Mouse (Mus musculus): Measurements from ENCODE around the gene Adcyap1r1. TPM values are rescaled to one million over a fixed set of nuclear protein-coding genes. Genes with fewer than 3 reads are reported as not detected.

Gene Adcyap1r1
- polyA plus RNA-seq, 1 experiment from 2014 or later, result 2.3 TPM

DNA sequence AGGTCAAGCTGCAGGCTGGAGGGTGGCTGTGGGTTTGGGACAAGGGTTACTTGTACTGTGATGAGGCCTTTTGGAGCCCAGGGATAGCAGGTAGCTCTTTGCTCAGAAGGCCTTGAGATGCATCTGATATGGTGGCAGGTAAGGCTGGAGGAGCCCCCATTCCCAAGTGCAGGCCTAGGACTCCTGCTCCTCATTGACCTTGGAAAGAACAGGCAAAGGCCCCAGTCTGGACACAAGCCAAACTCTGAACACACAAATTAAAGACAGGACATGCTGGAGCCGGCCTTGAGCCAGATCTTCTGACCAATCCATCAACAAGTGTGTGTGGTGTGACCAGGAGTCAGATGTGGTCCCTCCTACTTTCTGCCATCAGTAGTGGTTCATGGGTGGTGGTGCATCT is 1.8 kb downstream of the Adcyap1r1 start:
- no peaks in the 10 kb centered on the region for H3K36me3 ChIP-seq
- no peak for ATAC-seq (ENCODE audit: insufficient number of reproducible peaks, low FRiP score, low TSS enrichment, low read depth)
- 36% methylated on average over 1 of the region's 1 CpGs for WGBS
- H3K4me1 ChIP-seq, result peaks cover 16% of the 10 kb centered on the region
- H3K27me3 ChIP-seq, result peaks cover 45% of the 10 kb centered on the region
- no peak overlapping the region for H3K9ac ChIP-seq
- H3K9me3 ChIP-seq (replicated peaks), result no peaks in the 10 kb centered on the region
- H3K27ac ChIP-seq (replicated peaks), result no peak overlapping the region
- H3K4me2 ChIP-seq (replicated peaks), result no peak overlapping the region
- no peak overlapping the region for H3K4me3 ChIP-seq (replicated peaks)

GRCm38 (mm10) chr6:55455641-55456040 is 3.9 kb downstream of the Adcyap1r1 start:
- H3K9me3 ChIP-seq (replicated peaks), result no peaks in the 10 kb centered on the region
- no peak overlapping the region for H3K4me3 ChIP-seq (replicated peaks)
- ATAC-seq (ENCODE audit: insufficient number of reproducible peaks, low FRiP score, low TSS enrichment, low read depth), result no peak
- 82% methylated on average over 5 of the region's 5 CpGs for WGBS
- peaks cover 16% of the 10 kb centered on the region for H3K4me1 ChIP-seq
- no peaks in the 10 kb centered on the region for H3K36me3 ChIP-seq
- H3K27ac ChIP-seq (replicated peaks), result no peak overlapping the region
- H3K4me2 ChIP-seq (replicated peaks), result no peak overlapping the region
- H3K9ac ChIP-seq, result no peak overlapping the region
- H3K27me3 ChIP-seq, result peaks cover 36% of the 10 kb centered on the region

- Histone ChIP-seq H3K9ac (no peak overlapping the region), H3K4me2 (replicated peaks) (no peak overlapping the region), H3K27me3 (peaks cover 15% of the 10 kb centered on the region), H3K36me3 (no peaks in the 10 kb centered on the region), H3K9me3 (replicated peaks) (no peaks in the 10 kb centered on the region), H3K4me3 (replicated peaks) (no peak overlapping the region), H3K27ac (replicated peaks) (no peak overlapping the region), H3K4me1 (0 out of 2 replicates have a peak, but pooled peaks cover 3% of the 10 kb centered on the region)
- WGBS, result 56% methylated on average over 7 of the region's 7 CpGs
- no peak for ATAC-seq (ENCODE audit: insufficient number of reproducible peaks, low FRiP score, low TSS enrichment, low read depth)
Measured at GRCm38 (mm10) chr6:55457727-55458126, 5.9 kb downstream of the Adcyap1r1 start.

GRCm38 (mm10) chr6:55458156-55458555 is 6.4 kb downstream of the Adcyap1r1 start:
- Histone ChIP-seq H3K4me1 (no peaks in the 10 kb centered on the region), H3K27me3 (peaks cover 10% of the 10 kb centered on the region), H3K36me3 (no peaks in the 10 kb centered on the region), H3K4me3 (replicated peaks) (no peak overlapping the region), H3K4me2 (replicated peaks) (no peak overlapping the region), H3K9me3 (replicated peaks) (no peaks in the 10 kb centered on the region), H3K27ac (replicated peaks) (no peak overlapping the region), H3K9ac (no peak overlapping the region)
- 43% methylated on average over 1 of the region's 1 CpGs for WGBS
- ATAC-seq (ENCODE audit: insufficient number of reproducible peaks, low FRiP score, low TSS enrichment, low read depth), result no peak

DNA sequence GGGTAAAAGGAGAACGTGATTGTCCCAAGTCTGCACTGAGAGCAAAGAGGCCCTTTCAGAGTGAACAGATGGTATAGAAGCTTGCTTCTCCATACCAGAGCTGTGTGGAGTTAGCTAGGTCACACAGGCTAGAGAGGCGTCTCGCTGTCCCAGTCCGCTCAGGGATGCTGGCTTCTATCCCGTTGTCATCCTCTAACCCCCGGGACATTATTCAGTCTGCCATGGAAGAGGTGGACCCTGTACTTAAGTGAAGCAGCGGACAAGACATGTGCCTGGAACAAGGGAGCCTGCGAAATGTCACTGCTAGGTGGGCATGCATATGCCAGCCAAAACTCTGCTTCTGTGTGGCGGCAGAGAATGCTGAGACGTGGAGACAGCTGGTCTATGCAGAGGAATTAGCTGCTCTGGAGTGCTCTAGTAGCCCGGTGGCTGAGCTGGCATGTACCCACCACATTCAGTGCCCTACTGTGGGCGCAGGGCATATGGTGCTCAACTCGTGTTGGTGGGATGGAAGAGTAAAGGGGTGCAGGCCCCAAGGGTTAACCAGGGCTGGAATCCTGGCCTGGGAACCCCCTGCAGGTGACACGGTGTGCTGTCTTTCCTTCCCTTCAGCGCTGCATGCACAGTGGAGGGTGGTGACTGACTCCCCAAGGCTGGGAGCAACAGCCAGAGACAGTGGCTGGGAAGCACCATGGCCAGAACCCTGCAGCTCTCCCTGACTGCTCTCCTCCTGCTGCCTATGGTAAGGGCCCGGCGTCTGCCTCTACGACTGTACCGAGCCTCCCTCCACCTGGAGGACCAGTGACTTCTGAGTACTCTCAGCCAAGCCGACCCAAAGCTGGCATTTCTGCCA is 8.0 kb downstream of the Adcyap1r1 start:
- WGBS, result 82% methylated on average over 20 of the region's 20 CpGs
- Histone ChIP-seq H3K9ac (no peak overlapping the region), H3K4me1 (no peaks in the 10 kb centered on the region; the same call in 1 of the 2 replicates), H3K36me3 (no peaks in the 10 kb centered on the region), H3K27ac (replicated peaks) (no peak overlapping the region), H3K4me2 (replicated peaks) (no peak overlapping the region), H3K9me3 (replicated peaks) (no peaks in the 10 kb centered on the region), H3K27me3 (no peaks in the 10 kb centered on the region), H3K4me3 (replicated peaks) (no peak overlapping the region)
- no peak for ATAC-seq (ENCODE audit: insufficient number of reproducible peaks, low FRiP score, low TSS enrichment, low read depth)

GRCm38 (mm10) chr6:55461141-55461540 is 9.4 kb downstream of the Adcyap1r1 start:
- 62% methylated on average over 5 of the region's 5 CpGs for WGBS
- Histone ChIP-seq H3K4me1 (no peaks in the 10 kb centered on the region; the same call in 1 of the 2 replicates), H3K4me3 (replicated peaks) (no peak overlapping the region), H3K9me3 (replicated peaks) (no peaks in the 10 kb centered on the region), H3K4me2 (replicated peaks) (no peak overlapping the region), H3K36me3 (no peaks in the 10 kb centered on the region), H3K9ac (no peak overlapping the region), H3K27ac (replicated peaks) (no peak overlapping the region), H3K27me3 (no peaks in the 10 kb centered on the region)
- ATAC-seq (ENCODE audit: insufficient number of reproducible peaks, low FRiP score, low TSS enrichment, low read depth), result no peak

DNA sequence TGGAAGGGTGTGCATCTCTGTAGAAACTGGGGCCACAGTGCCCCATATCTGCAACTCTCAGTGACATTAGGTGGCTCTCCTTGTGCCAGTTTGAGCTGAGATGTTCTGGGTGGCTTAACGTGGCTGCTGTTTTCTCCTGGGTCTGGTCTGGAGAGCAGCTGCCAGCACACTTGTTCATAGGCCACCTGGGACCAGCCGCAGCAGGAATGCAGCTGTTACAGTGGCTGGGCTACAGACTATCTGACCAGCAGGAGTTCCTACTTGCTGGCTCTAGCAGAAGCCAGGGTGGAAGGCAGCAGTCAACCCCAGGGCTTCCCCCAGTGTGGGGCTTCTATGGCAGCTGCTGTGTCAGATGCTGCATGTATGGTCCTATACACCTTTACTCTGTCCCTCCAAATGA is 9.9 kb downstream of the Adcyap1r1 start:
- Histone ChIP-seq H3K9me3 (replicated peaks) (no peaks in the 10 kb centered on the region), H3K9ac (no peak overlapping the region), H3K4me2 (replicated peaks) (no peak overlapping the region), H3K4me1 (no peaks in the 10 kb centered on the region; the same call in 1 of the 2 replicates), H3K36me3 (no peaks in the 10 kb centered on the region), H3K27me3 (no peaks in the 10 kb centered on the region), H3K4me3 (replicated peaks) (no peak overlapping the region), H3K27ac (replicated peaks) (no peak overlapping the region)
- WGBS, result 67% methylated on average over 2 of the region's 2 CpGs
- no peak for ATAC-seq (ENCODE audit: insufficient number of reproducible peaks, low FRiP score, low TSS enrichment, low read depth)

DNA sequence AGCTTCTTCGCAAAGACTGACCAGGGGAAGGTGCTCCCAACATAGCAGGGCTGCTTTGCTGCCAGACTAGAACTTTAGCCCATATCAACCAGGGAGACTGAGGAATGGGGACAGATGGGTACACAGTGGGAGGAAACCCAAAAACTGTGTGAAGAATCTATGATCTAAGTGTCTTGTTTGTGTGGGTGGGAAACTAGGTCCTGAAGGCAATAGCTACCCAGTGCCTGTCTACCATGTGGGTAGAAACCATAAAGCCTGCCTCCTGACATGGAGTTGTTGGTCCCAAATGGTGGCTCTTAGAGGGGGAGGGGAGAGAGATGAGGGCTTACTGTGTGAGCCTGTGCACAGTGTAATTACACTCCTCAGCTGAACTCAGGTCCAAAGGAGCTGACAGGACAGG is 10.6 kb downstream of the Adcyap1r1 start:
- Histone ChIP-seq H3K36me3 (no peaks in the 10 kb centered on the region), H3K4me2 (replicated peaks) (no peak overlapping the region), H3K27ac (replicated peaks) (no peak overlapping the region), H3K4me3 (replicated peaks) (no peak overlapping the region), H3K27me3 (no peaks in the 10 kb centered on the region), H3K9me3 (replicated peaks) (no peaks in the 10 kb centered on the region), H3K4me1 (no peaks in the 10 kb centered on the region; the same call in 1 of the 2 replicates), H3K9ac (no peak overlapping the region)
- ATAC-seq (ENCODE audit: insufficient number of reproducible peaks, low FRiP score, low TSS enrichment, low read depth), result no peak
- WGBS, result 88% methylated on average over 1 of the region's 1 CpGs

- WGBS, result 78% methylated on average over 7 of the region's 7 CpGs
Measured at GRCm38 (mm10) chr6:55463966-55464365, 12.2 kb downstream of the Adcyap1r1 start.

DNA sequence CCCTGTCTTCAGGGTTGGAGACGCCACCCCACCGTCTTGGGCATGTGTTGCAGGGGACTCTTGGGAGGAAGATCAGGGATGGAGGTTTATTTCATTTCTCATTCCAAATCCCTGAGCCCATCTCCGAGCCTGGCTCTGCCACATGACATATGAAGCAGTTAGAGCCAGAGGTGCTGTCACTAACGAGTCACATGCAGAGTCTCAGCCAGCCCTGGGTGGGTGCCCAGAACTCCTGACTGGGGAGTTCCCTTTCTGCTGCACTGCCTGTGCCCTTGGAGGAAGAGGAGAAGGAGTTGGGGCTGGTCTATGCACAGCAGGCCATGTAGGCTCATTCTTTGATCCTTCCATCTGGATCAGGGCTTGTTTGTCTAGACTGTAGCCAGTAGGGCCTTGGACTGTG is 13.5 kb downstream of the Adcyap1r1 start:
- Histone ChIP-seq H3K4me2 (replicated peaks) (no peak overlapping the region), H3K27ac (replicated peaks) (no peak overlapping the region), H3K9me3 (replicated peaks) (no peaks in the 10 kb centered on the region), H3K9ac (no peak overlapping the region), H3K36me3 (no peaks in the 10 kb centered on the region), H3K4me1 (no peaks in the 10 kb centered on the region; the same call in 1 of the 2 replicates), H3K27me3 (no peaks in the 10 kb centered on the region), H3K4me3 (replicated peaks) (no peak overlapping the region)
- ATAC-seq (ENCODE audit: insufficient number of reproducible peaks, low FRiP score, low TSS enrichment, low read depth), result no peak
- WGBS, result 58% methylated on average over 4 of the region's 4 CpGs

More at GRCm38 (mm10) chr6:55463966-55464365, 12.2 kb downstream of the Adcyap1r1 start:
- H3K27ac ChIP-seq (replicated peaks), result no peak overlapping the region
- H3K27me3 ChIP-seq, result no peaks in the 10 kb centered on the region
- no peak overlapping the region for H3K4me2 ChIP-seq (replicated peaks)
- ATAC-seq (ENCODE audit: insufficient number of reproducible peaks, low FRiP score, low TSS enrichment, low read depth), result no peak
- H3K9ac ChIP-seq, result no peak overlapping the region
- no peaks in the 10 kb centered on the region for H3K9me3 ChIP-seq (replicated peaks)
- no peak overlapping the region for H3K4me3 ChIP-seq (replicated peaks)
- H3K36me3 ChIP-seq, result no peaks in the 10 kb centered on the region
- no peaks in the 10 kb centered on the region; the same call in 1 of the 2 replicates for H3K4me1 ChIP-seq

DNA sequence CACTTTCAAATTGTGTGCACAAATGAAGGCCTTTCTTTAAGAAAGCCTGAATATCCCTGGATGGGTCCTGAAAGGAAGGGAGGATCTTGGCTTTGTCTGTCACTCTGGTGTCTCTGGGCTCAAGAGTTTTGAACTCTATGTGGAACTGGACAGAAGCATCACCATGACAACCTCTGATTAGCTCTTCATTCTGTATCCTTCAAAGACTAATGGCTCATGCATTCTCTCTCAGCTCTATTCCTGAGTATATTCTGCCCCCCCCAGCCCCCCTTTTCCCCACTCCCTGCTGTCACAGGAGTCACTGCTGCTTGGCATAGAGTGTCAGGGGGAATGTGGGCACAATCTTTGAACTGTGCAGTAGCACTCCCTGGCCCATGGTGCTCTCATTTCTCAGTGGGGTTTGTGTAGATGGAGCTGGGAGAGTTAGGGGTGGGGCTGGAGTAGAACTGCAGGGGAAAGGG is 14.6 kb downstream of the Adcyap1r1 start:
- H3K36me3 ChIP-seq, result no peaks in the 10 kb centered on the region
- no peak overlapping the region for H3K4me2 ChIP-seq (replicated peaks)
- H3K4me3 ChIP-seq (replicated peaks), result no peak overlapping the region
- no peaks in the 10 kb centered on the region for H3K27me3 ChIP-seq
- ATAC-seq (ENCODE audit: insufficient number of reproducible peaks, low FRiP score, low TSS enrichment, low read depth), result no peak
- H3K9ac ChIP-seq, result no peak overlapping the region
- no peaks in the 10 kb centered on the region; the same call in 1 of the 2 replicates for H3K4me1 ChIP-seq
- H3K27ac ChIP-seq (replicated peaks), result no peak overlapping the region
- no peaks in the 10 kb centered on the region for H3K9me3 ChIP-seq (replicated peaks)

DNA sequence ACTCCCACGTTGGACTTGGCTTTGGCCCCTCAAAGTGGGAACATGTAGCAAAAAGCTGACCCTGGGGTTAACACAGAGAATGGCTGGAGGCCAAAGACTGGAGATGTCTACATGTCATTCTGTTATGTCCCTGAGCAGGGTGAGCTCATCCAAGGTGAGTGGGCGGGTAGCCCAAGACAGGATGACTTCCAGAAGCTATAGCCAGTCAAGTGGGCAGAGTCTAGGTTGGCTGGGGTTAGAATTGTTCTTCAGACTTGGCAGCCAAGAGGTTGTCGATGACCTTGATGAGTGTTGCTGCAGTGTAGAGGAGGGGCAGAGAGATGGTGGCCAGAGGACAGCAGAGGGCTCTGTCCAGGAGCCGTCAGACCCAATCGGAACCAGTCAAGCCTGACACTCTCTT is 18.9 kb downstream of the Adcyap1r1 start:
- Histone ChIP-seq H3K36me3 (no peaks in the 10 kb centered on the region), H3K27me3 (no peaks in the 10 kb centered on the region), H3K9me3 (replicated peaks) (no peaks in the 10 kb centered on the region), H3K4me2 (replicated peaks) (no peak overlapping the region), H3K27ac (replicated peaks) (no peak overlapping the region), H3K9ac (no peak overlapping the region), H3K4me3 (replicated peaks) (no peak overlapping the region), H3K4me1 (no peaks in the 10 kb centered on the region)
- ATAC-seq (ENCODE audit: insufficient number of reproducible peaks, low FRiP score, low TSS enrichment, low read depth), result no peak
- WGBS, result 80% methylated on average over 5 of the region's 5 CpGs
